Mouse (Mus musculus) liver, embryonic 13.5 days (tissue): Measurements from ENCODE around the gene Dnase1l1. TPM values are rescaled to one million over a fixed set of nuclear protein-coding genes. Genes with fewer than 3 reads are reported as not detected.
A peak's percentile ranks its signal among the peaks of the same experiment; 100 is the strongest.

Experiments
- ATAC-seq: fragments of 200-750 bp; cut with Nextera tagmentation; 2 replicates; pipeline ENCODE4 v1.8.0; 2017; ENCODE audit warnings: low read depth, mild to moderate bottlenecking, moderate number of reproducible peaks, moderate library complexity
- DNase-seq: peaks from one replicate; pipeline ENCODE4 v3.0.0; 2022
- H3K27ac ChIP-seq: fragments of 300-500 bp; sonication (generic); 2 replicates; pipeline ENCODE4 v1.5.1; 2015; ENCODE audit warnings: moderate library complexity, mild to moderate bottlenecking, inconsistent platforms
- H3K27me3 ChIP-seq: fragments of 300-500 bp; sonication (generic); 2 replicates; pipeline ENCODE4 v1.6.1; 2015; ENCODE audit warnings: mild to moderate bottlenecking, inconsistent platforms
- H3K36me3 ChIP-seq: fragments of 300-500 bp; sonication (generic); 2 replicates; pipeline ENCODE4 v1.6.1; 2015; ENCODE audit warnings: mild to moderate bottlenecking, inconsistent platforms
- H3K4me1 ChIP-seq: fragments of 300-500 bp; sonication (generic); replicated peaks from 2 replicates; pipeline ENCODE4 v1.6.1; 2015; ENCODE audit warnings: inconsistent platforms
- H3K4me2 ChIP-seq: fragments of 300-500 bp; sonication (generic); 2 replicates; pipeline ENCODE4 v1.6.1; 2015; ENCODE audit warnings: inconsistent platforms, mild to moderate bottlenecking, moderate library complexity
- H3K4me3 ChIP-seq: fragments of 300-500 bp; sonication (generic); replicated peaks from 2 replicates; pipeline ENCODE4 v1.5.1; 2015; ENCODE audit warnings: mild to moderate bottlenecking, inconsistent platforms
- H3K9ac ChIP-seq: fragments of 300-500 bp; sonication (generic); 2 replicates; pipeline ENCODE4 v1.6.1; 2015; ENCODE audit warnings: mild to moderate bottlenecking, inconsistent platforms
- H3K9me3 ChIP-seq: fragments of 300-500 bp; sonication (generic); replicated peaks from 2 replicates; pipeline ENCODE4 v1.6.1; 2016; ENCODE audit warnings: inconsistent platforms
- WGBS: fragments of 180-500 bp; shearing (Covaris S2); methylation state at CpG from one replicate; pipeline ENCODE4 v1.1.7; 2015; ENCODE audit not compliant: insufficient replicate concordance; 5-methylcytosine and 5-hydroxymethylcytosine counted together
- polyA plus RNA-seq: library from polyadenylated mRNA; unstranded; fragments of >200 nt; fragmentation: Nextera tagmentation; extraction: Ambion mirVana; gene quantifications from 2 replicates; pipeline ENCODE4 v1.2.1, GENCODE M21; 2015

Gene Dnase1l1
- polyA plus RNA-seq, 1 experiment from 2014 or later = 21.0 TPM

DNA sequence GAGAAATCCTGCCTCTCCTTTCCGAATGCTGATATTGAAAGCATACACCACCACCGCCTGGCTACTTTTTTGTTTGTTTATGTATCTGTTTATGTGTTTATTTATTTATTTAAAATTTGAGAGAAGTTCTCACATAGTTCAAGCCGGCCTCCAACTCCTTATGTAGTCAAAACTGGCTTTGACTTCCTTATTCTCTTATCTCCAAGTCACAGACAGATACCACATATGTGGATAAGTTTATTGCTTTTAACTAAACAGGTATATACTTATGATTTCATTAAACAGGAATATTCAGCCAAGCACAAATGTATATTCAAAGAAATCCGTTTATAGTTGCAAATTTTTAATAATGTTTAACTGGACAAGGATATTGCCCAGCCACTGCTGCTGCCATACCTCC, 11.3 kb upstream of the Dnase1l1 start:
- 46% methylated on average over 4 of the region's 4 CpGs for WGBS
- Histone ChIP-seq H3K4me1 (peaks cover 13% of the 10 kb centered on the region), H3K9me3 (no peaks in the 10 kb centered on the region), H3K27me3 (no peaks in the 10 kb centered on the region), H3K27ac (no peak overlapping the region), H3K36me3 (peaks cover 4% of the 10 kb centered on the region; the same call in 1 of the 2 replicates), H3K9ac (no peak overlapping the region), H3K4me2 (no peak overlapping the region), H3K4me3 (no peak overlapping the region)
- ATAC-seq (no peak), DNase-seq (no peak)

DNA sequence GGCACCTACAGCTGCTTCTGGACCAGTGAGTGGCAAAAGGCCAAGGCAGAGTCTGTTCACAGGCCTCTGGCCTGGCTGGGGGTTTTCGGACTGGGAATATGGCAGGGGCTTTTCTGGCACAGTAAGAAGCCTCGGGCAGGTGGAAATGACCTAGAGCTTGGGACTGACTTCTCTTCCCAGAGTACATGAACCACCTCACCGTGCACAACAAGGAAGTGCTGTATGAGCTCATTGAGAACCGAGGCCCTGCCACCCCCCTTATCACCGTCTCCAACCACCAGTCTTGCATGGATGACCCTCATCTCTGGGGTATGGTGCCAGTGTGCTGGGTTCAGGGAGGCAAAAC, 928 bp upstream of the Dnase1l1 start:
- 18% methylated on average over 5 of the region's 5 CpGs for WGBS
- H3K9me3 ChIP-seq = no peaks in the 10 kb centered on the region
- peak overlapping the region; percentile 88 for H3K4me2 ChIP-seq
- 0 out of 2 replicates have a peak, but pooled peaks cover under 1% of the 10 kb centered on the region for H3K36me3 ChIP-seq
- H3K9ac ChIP-seq = peak overlapping the region; percentile 82
- H3K4me3 ChIP-seq = peak overlapping the region; percentile 70
- peaks cover 25% of the 10 kb centered on the region for H3K4me1 ChIP-seq
- peak overlapping the region; percentile 97 for H3K27ac ChIP-seq
- no peak for DNase-seq
- no peaks in the 10 kb centered on the region for H3K27me3 ChIP-seq
- no peak for ATAC-seq

GRCm38 (mm10) chrX:74282395-74283091, 406 bp upstream of the Dnase1l1 start:
- ATAC-seq = peak; percentile 39
- 14% methylated on average over 39 of the region's 39 CpGs for WGBS

DNA sequence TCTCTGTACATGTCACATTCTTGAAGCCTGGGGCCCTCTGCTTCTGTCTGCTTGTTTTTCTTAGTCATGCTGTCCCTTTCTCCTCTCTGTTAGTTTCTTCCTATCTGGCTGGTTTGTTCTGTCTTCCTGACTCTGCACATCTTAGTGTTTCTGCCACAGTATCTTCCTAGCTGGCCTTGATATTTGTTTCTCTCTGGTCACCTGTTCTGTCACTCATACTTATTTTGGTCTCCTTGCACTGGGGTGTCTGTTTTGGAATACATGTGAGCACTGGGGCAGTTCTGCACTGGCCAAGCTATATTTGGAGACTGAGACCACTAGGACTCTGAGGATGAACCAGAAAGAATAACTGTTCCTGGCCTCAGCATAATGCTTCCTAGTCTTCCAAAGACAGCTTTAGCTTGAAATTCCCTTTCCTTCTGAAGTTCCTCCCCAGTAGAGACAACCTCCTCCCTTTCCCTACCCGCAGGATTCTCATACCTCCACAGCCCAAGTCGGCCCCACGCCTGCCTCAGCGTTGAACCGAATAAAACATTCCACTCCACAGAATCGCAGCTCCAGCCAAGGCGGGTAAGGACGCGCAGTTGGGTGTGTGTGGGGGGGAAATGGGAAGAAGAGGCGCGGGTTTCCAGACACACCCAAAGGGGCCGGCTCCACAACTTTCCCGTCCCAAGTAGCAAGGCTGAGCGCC, 951 bp downstream of the Dnase1l1 start:
- H3K27ac ChIP-seq = peak overlapping the region; percentile 97
- WGBS = 16% methylated on average over 14 of the region's 14 CpGs
- peaks cover 25% of the 10 kb centered on the region for H3K4me1 ChIP-seq
- no peaks in the 10 kb centered on the region for H3K9me3 ChIP-seq
- 0 out of 2 replicates have a peak, but pooled peaks cover 8% of the 10 kb centered on the region for H3K36me3 ChIP-seq
- H3K27me3 ChIP-seq = no peaks in the 10 kb centered on the region
- H3K4me2 ChIP-seq = peak overlapping the region; percentile 88
- no peak for DNase-seq
- H3K4me3 ChIP-seq = peak overlapping the region; percentile 70
- H3K9ac ChIP-seq = peak overlapping the region; percentile 78
- ATAC-seq = no peak

More at GRCm38 (mm10) chrX:74282395-74283091, 406 bp upstream of the Dnase1l1 start:
- Histone ChIP-seq H3K9me3 (no peaks in the 10 kb centered on the region), H3K4me3 (peak overlapping the region; percentile 70), H3K27ac (peak overlapping the region; percentile 97), H3K4me2 (peak overlapping the region; percentile 88), H3K4me1 (peaks cover 25% of the 10 kb centered on the region), H3K27me3 (no peaks in the 10 kb centered on the region), H3K9ac (peak overlapping the region; percentile 82), H3K36me3 (no peaks in the 10 kb centered on the region)
- peak; percentile 82 for DNase-seq

DNA sequence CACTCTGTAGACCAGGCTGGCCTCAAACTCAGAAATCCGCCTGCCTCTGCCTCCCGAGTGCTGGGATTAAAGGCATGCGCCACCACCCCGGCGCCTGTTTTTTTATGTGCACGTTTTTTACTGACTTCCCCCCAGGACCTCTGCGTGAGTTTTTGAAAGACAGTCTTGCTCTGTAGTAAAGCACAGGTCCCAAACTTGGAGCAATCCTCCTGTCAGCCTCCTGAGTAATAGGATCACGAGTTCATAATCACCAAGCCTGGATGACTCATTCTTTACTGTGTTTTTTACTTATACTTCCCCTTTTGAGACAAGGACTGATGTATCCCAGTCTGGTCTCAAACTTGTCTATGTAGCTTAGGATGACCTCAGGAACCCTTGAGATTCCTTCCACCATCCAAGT, 4.2 kb downstream of the Dnase1l1 start:
- Histone ChIP-seq H3K4me1 (peaks cover 18% of the 10 kb centered on the region), H3K27me3 (no peaks in the 10 kb centered on the region), H3K27ac (no peak overlapping the region), H3K9me3 (no peaks in the 10 kb centered on the region), H3K9ac (no peak overlapping the region), H3K4me3 (no peak overlapping the region), H3K36me3 (peaks cover 15% of the 10 kb centered on the region), H3K4me2 (no peak overlapping the region)
- WGBS = 56% methylated on average over 8 of the region's 8 CpGs
- ATAC-seq (no peak), DNase-seq (no peak)

- H3K27me3 ChIP-seq = no peaks in the 10 kb centered on the region
- peak overlapping the region; percentile 58 for H3K27ac ChIP-seq
- peaks cover 22% of the 10 kb centered on the region for H3K4me1 ChIP-seq
- H3K4me2 ChIP-seq = 0 out of 2 replicates have a peak overlapping the region, but pooled peaks have one; percentile 4
- no peak for ATAC-seq
- H3K9me3 ChIP-seq = no peaks in the 10 kb centered on the region
- H3K9ac ChIP-seq = peak overlapping the region; percentile 36; the same call in 1 of the 2 replicates
- no peak overlapping the region for H3K4me3 ChIP-seq
- 19% methylated on average over 10 of the region's 10 CpGs for WGBS
- H3K36me3 ChIP-seq = peaks cover 25% of the 10 kb centered on the region
- DNase-seq = no peak
These were observed 8.5 kb downstream of the Dnase1l1 start for GRCm38 (mm10) chrX:74273422-74274322.

DNA sequence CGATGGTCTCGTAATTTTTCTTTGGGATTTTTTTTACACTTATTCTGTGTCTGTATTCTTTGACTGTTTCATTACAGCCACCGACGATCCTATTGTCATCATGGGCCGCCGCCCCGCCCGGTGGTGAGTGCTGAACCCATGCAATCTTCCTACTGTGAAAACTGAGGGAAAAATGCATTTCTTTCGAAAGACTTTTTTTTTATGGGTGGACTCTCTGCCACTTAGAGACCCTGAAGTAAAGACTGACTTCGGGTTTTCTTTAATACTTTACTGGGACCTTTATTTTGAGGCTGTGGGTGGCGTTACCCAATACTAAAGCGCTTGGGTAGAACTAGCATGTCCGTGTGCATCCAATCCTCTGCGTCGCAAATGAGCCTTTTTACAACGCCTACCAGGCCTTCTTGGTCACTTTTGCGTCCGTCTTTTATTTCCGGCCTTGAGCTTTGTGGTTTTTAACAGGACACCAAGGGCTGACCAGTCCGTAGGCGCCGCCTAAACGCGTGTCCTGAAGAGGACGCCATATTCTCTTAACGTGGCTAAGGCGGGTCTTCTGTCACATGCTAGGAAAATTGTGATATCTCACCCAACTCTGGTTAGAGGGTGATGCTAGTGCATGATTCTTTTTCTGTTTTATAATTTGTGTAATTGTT, 11.1 kb downstream of the Dnase1l1 start:
- Histone ChIP-seq H3K4me1 (peaks cover 17% of the 10 kb centered on the region), H3K9me3 (no peaks in the 10 kb centered on the region), H3K36me3 (peaks cover 16% of the 10 kb centered on the region), H3K27ac (peak overlapping the region; percentile 84), H3K27me3 (no peaks in the 10 kb centered on the region), H3K4me3 (peak overlapping the region; percentile 70), H3K9ac (peak overlapping the region; percentile 81), H3K4me2 (peak overlapping the region; percentile 67)
- 11% methylated on average over 27 of the region's 27 CpGs for WGBS
- DNase-seq = no peak
- no peak for ATAC-seq

DNA sequence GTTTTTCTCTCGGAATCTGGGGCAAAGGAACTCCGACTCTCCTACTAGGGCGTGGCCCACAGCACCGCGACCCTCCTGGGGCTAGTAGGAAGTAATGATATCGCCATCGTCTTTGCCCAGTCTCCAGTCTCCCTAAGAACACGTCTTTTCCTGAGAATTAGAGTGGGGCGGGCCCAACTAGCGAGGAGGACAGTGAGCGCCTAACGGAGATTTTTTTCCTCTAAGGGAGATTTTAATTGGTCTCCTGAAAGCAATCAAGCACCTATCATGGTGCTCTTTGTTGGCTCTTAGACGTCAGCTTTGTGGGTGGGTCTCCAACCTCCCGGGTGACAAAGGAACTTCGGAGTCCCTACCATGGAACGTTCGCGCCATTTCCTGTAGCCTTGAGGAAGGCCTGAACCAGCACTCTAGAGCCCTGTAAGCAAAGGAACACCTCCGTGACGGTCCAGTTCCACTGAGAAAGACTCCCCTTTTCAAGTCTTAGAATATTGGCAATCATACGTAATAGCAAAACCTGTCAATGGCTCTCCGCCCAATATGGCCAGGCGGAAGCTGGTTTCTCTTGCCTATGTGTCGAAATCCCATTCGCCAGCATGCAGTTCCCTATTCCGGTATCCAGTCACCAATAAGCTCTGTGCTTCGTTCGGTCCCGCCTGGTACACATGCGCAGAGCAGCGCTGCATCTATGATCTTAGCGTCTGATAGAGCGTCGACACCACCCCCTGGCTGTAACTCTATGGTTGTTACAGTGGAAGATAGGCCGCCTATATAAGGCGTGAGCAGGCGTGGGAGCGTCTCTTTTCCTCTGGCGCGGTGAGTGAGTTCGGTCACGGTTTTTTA, 11.9 kb downstream of the Dnase1l1 start, which contains the start of gene Rpl10:
Rpl10 (plus strand) TSS at position 751 of the 840 bp plus-strand sequence.
- peak within 1 kb of the TSS; percentile 70 for H3K4me3 ChIP-seq
- no peaks in the 10 kb centered on the region for H3K9me3 ChIP-seq
- DNase-seq (peak; percentile 90), ATAC-seq (peak; percentile 92)
- peak within 1 kb of the TSS; percentile 86 for H3K27ac ChIP-seq
- no peaks in the 10 kb centered on the region for H3K27me3 ChIP-seq
- 13% methylated on average over 42 of the region's 42 CpGs for WGBS
- H3K9ac ChIP-seq = peak within 1 kb of the TSS; percentile 81
- peak within 1 kb of the TSS; percentile 71 for H3K4me2 ChIP-seq
- H3K36me3 ChIP-seq = peaks cover 16% of the 10 kb centered on the region
- peaks cover 17% of the 10 kb centered on the region for H3K4me1 ChIP-seq

GRCm38 (mm10) chrX:74269736-74270061, 12.4 kb downstream of the Dnase1l1 start:
- Histone ChIP-seq H3K9me3 (no peaks in the 10 kb centered on the region), H3K27me3 (no peaks in the 10 kb centered on the region), H3K27ac (peak overlapping the region; percentile 86), H3K36me3 (peaks cover 16% of the 10 kb centered on the region), H3K4me3 (peak overlapping the region; percentile 70), H3K4me2 (peak overlapping the region; percentile 71), H3K4me1 (peaks cover 17% of the 10 kb centered on the region), H3K9ac (peak overlapping the region; percentile 69)
- no peak for DNase-seq
- ATAC-seq = peak; percentile 8
- WGBS = 24% methylated on average over 3 of the region's 3 CpGs

- WGBS = 57% methylated on average over 3 of the region's 3 CpGs
- H3K9me3 ChIP-seq = no peaks in the 10 kb centered on the region
- H3K9ac ChIP-seq = no peak overlapping the region
- no peak overlapping the region for H3K4me3 ChIP-seq
- H3K4me2 ChIP-seq = no peak overlapping the region
- peaks cover 22% of the 10 kb centered on the region for H3K36me3 ChIP-seq
- no peak for ATAC-seq
- no peak overlapping the region for H3K27ac ChIP-seq
- H3K4me1 ChIP-seq = peaks cover 8% of the 10 kb centered on the region
- no peak for DNase-seq
- no peaks in the 10 kb centered on the region for H3K27me3 ChIP-seq
These were observed 24.4 kb downstream of the Dnase1l1 start for GRCm38 (mm10) chrX:74257746-74258145.
